Mouse (Mus musculus): ENCODE results near the gene Car5a.

The Car5a gene

GRCm38 (mm10) chr8:121905420-121905819 is 39.3 kb downstream of the Car5a start:
- DNase-seq: no peak

GRCm38 (mm10) chr8:121904999-121905398 is 39.7 kb downstream of the Car5a start:
- no peak for DNase-seq

DNA sequence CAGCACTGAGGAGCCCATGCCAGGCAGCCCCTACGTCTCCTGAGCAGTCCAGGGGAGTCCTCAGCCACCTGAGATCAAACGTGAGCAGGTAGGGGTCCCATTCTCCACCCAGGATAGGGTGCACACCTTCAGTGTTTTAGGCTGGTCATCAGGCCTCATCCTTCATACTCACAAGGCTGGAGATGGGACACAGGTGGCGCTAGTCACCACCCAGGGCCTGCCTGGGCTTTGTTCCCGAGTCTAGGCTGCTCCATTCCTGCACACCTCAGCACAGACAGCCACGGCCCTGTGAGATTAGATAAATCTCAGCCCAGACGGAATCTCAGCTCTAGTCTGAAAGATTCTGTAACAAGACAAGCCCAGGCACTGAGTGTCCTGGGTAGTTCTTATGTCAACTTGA is 40.7 kb downstream of the Car5a start:
- no peak for DNase-seq

DNA sequence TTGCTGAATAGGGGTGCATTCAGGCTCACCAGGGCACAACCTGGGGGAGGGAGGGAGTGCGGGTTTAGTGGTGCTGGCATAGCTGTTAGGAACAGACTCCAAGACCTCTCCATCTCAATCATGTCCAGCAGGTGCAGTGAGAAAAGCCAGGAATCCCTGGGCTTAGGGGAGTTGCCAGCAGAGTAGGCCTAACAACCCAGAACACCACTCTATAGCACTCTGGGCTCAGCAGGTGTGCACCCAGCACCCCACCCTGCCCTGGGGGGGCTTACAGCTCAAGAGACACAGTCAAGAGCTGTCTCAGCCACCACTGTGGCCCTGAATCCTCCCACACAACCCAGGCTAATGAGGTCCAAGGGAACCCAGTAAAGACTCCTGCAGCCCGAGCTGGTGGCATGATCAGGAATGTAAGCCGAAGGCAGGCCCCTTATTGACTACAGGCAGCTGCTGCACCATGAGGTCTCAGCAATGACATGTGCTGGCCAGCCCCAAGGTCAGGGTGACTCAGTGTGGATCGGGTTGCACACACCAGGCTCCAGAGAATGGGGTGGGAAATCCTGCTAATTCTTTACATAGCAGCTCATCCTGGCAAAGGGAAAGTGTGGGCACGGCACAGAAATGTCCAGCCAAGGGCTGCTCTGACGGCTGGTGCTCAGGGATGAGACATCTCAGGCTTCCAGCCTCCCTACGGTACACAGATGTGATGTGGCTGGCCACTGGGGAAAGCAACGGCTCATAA is 43.0 kb downstream of the Car5a start:
- no peak for DNase-seq

GRCm38 (mm10) chr8:121899180-121900044 is 45.3 kb downstream of the Car5a start:
- DNase-seq: no peak

GRCm38 (mm10) chr8:121898401-121898931 is 46.2 kb downstream of the Car5a start:
- peak; percentile 87 for DNase-seq

GRCm38 (mm10) chr8:121897871-121898381 is 46.8 kb downstream of the Car5a start:
- peak; percentile 83 for DNase-seq

GRCm38 (mm10) chr8:121897205-121897604 is 47.5 kb downstream of the Car5a start:
- no peak for DNase-seq

DNA sequence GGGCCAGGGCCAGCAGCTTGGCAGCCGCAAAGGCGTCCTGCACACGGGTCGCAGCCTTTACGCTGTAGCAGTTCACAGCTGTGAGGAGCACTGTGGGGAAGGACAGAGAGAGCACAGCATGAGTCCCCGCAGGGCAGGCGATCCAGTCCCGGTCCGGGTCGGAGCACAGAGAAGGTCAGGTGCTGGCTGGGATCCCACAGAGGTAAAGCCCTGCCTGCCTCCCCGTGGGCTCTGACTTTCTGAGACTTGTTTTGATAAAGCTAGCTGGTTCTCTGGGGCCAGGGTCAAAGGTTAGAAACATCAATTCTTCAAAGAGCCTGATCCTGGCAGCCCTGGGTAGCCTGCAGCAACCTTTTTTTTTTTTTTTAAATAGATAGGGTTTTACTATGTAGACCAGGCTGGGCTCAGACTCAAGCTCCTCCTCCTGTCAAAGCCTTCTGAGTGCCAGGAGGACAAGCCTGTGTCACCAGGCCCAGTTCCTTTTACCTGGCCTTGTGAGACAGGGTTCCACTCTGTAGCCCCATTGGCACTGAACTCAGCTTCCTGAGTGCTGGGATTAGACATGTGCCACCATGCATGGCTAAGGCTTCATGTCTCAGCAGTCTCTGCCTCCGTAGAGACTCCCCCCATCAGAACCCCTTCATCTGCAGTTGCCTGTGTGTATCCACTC is 48.1 kb downstream of the Car5a start:
- DNase-seq: no peak

GRCm38 (mm10) chr8:121895910-121896309 is 48.8 kb downstream of the Car5a start:
- DNase-seq: no peak

- no peak for DNase-seq
Observed at GRCm38 (mm10) chr8:121892875-121893274, 51.8 kb downstream of the Car5a start.

GRCm38 (mm10) chr8:121889810-121890785 is 54.6 kb downstream of the Car5a start:
- DNase-seq: no peak

GRCm38 (mm10) chr8:121889317-121889716 is 55.4 kb downstream of the Car5a start:
- DNase-seq: no peak

DNA sequence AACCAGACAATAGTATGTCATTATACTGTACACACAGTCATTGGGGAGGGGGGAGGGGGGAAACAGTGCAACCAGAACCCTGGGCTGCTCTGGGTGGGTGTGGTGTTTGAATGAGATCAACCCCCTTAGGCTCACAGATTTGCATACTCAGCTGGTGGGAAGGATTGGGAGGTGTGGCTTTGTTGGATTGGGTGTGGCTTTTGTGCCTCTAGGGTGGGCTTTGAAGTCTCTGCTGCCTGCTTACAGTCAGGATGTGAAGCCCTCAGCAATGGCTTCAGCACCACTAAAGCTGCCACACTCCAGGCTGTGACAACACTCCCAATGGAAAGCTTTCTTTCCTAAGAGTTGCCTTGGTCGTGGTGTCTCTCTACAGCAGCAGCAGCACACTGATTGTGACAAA is 57.2 kb downstream of the Car5a start:
- no peak for DNase-seq

- no peak for DNase-seq
Observed at GRCm38 (mm10) chr8:121885433-121885832, 59.3 kb downstream of the Car5a start.

DNA sequence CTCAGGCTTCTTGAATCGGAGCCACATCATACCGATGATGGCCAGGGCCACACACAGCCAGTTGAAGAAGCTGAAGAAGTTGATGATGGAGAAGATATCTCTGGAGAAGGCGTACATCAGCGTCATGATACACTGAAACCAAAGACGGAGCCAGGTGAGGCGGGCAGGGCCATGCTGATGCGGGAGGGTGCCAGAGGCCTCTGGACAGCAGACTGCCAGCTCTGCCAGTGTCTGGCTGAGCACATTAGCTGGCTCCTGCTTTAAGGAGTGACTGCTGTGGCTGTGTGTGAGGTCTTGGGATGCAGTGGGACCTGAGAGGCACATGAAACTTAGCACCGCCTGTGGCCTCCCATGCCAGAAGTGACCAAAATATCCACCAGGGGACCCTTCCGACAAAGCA is 59.7 kb downstream of the Car5a start:
- DNase-seq: no peak

- no peak for DNase-seq
Observed at GRCm38 (mm10) chr8:121884181-121884580, 60.5 kb downstream of the Car5a start.

- no peak for DNase-seq
Observed at GRCm38 (mm10) chr8:121881921-121882320, 62.8 kb downstream of the Car5a start.

GRCm38 (mm10) chr8:121880818-121881217 is 63.9 kb downstream of the Car5a start:
- no peak for DNase-seq

GRCm38 (mm10) chr8:121879712-121880111 is 65.0 kb downstream of the Car5a start:
- no peak for DNase-seq

DNA sequence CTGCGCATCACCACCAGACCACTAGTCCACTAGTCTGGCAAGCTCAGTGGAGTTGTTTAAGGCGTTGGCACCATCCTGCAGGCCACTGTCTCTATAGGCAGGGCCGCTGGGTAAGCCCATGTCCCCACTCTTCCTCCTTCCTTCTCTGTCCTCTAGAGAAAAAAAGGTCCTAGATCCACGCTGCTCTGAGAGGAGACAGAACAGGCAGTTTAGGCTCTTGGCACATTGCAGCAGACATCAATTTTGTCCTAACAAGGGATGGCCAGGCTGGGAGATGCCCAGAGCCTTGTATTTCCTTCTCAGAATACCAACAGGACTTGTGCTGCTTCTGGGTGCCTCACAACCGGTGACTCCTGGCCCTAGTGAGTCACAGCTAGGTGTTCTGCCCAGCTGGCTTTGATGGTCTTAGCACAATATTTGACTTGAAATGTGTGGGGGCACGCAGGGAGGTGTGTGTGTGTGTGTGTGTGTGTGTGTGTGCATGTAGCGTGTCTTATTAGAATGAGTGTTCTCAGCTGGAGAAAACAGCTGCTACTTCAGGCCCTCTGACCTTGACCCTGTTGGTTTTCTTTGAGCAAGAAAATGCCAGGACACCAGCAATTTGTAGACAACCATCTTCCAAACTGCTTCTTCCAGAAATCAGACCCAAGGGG is 66.8 kb downstream of the Car5a start:
- no peak for DNase-seq
